Comparison of ENCODE assay signal across 14 mouse cellular contexts in the genomic region with DNA sequence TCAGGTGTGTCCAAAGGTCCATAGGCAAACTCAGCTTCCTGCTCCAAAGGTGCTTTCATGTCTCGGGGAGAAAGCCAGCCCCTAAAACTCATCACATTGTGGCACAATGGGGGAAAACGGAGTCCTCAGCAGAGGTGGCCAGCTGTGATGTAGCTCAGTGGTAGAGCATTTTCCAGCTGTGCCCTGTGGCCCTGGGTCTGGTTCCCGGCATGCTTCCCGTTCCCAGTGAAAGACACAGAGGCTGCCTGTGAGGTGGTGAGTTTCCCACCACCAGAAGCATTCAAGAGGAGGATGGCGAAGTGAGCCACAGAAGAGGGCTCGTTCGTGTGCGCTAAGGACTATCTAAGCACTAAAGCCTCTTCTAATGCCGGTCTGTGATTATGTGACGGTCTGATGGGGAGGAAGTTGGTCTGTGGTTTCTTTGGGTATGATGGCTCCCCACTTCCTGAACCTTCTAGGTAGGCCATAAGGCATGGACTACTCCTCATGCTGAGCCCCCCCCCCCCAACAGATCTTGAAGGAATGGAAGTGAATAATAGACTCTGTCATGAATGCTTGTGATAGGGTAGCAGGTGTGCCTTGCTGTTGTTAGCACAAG. TPM values are rescaled to one million over a fixed set of nuclear protein-coding genes. Genes with fewer than 3 reads are reported as not detected.
DNase-seq lines count a peak whose midpoint lies in the region; ATAC-seq and TF ChIP-seq lines count a peak whose summit lies in the region.
"Had no signal": no experiment of that assay in that cellular context is flagged by ENCODE, and none has a peak within 500 bp of the region (broad histone marks: within the 10 kb centered on the region; RNA-seq: fewer than 3 reads in every experiment).

No protein-coding gene starts in this region.

- in situ Hi-C loops in CH12.LX (cut with MboI; ENCODE audit: low pct_ligation_motif_present, low pct_unique_long_range_greater_than_20kb, low sequenced_read_pairs), result no loop called here

- H3K4me2 ChIP-seq in liver, embryonic 16.5 days (ENCODE audit: low read depth, low read length), result 0 out of 2 replicates have a peak overlapping the region, but pooled peaks have one; percentile 10
- H3K4me2 ChIP-seq in CH12.LX (ENCODE audit: insufficient read depth, low read depth, poor library complexity, severe bottlenecking), result peak overlapping the region; percentile 73
- H3K4me2 ChIP-seq in heart, embryonic 12.5 days, result no peak overlapping the region
- H3K4me2 ChIP-seq: forebrain, embryonic 15.5 days had no signal

- TF ChIP-seq EP300 in CH12.LX (IDR thresholded peaks at IDR 0.05; ENCODE audit: low read length), result no peak

- TF ChIP-seq RAD21 in CH12.LX (IDR thresholded peaks at IDR 0.05; ENCODE audit: low read depth, low read length), result no peak

- peaks cover 21% of the 10 kb centered on the region for H3K4me1 ChIP-seq in liver, embryonic 16.5 days (ENCODE audit: control insufficient read depth, low read depth, low read length)
- H3K4me1 ChIP-seq in CH12.LX (ENCODE audit: control insufficient read depth in 1 of 2, insufficient read depth in 2 of 2), result peaks cover 11 to 41% of the 10 kb centered on the region in 2 experiments
- H3K4me1 ChIP-seq in heart, embryonic 12.5 days (replicated peaks), result peaks cover 24% of the 10 kb centered on the region

- H3K36me3 ChIP-seq in liver, embryonic 16.5 days (ENCODE audit: control insufficient read depth, insufficient read depth), result no peaks in the 10 kb centered on the region
- H3K36me3 ChIP-seq in CH12.LX (replicated peaks in 1 of 2; ENCODE audit: control insufficient read depth in 1 of 2, insufficient read depth in 1 of 2, low read length in 1 of 2), result peaks cover 4 to 20% of the 10 kb centered on the region in 2 experiments
- H3K36me3 ChIP-seq in heart, embryonic 12.5 days, result no peaks in the 10 kb centered on the region
- H3K36me3 ChIP-seq: forebrain, embryonic 15.5 days had no signal

- no peak overlapping the region for H3K9ac ChIP-seq in liver, embryonic 16.5 days (ENCODE audit: low read depth, low read length)
- peak overlapping the region; percentile 59 for H3K9ac ChIP-seq in CH12.LX (ENCODE audit: insufficient read depth, low read depth)
- H3K9ac ChIP-seq in heart, embryonic 12.5 days, result no peak overlapping the region
- H3K9ac ChIP-seq: forebrain, embryonic 15.5 days had no signal

- no peak for DNase-seq in liver
- DNase-seq in CH12.LX (ENCODE audit: extremely low read depth), result peak; percentile 37
- peak; percentile 34 to 37 for DNase-seq in natural killer cell, adult 2 months (ENCODE audit: low spot score in 2 of 2)
- no peak for DNase-seq in cerebellum, adult 9-11 months
- DNase-seq in c-Kit-positive CD71-positive TER-119-positive erythroid progenitor cells, embryonic 14.5 days (ENCODE audit: low spot score), result no peak
- DNase-seq: gastrocnemius, postnatal 36 days; kidney, adult 11 months; left cerebral cortex, postnatal 4 days; thymus, adult 2 months had no signal

- 0 out of 2 replicates have a peak overlapping the region, but pooled peaks have one; percentile 4 for H3K4me3 ChIP-seq in liver, embryonic 16.5 days (ENCODE audit: low read depth, low read length)
- peak overlapping the region; percentile 51 to 75 (median 63) for H3K4me3 ChIP-seq in CH12.LX (replicated peaks in 1 of 3; ENCODE audit: low read depth in 2 of 3, low read length in 2 of 3, poor library complexity in 1 of 3)
- H3K4me3 ChIP-seq in heart, embryonic 12.5 days, result no peak overlapping the region
- H3K4me3 ChIP-seq: forebrain, embryonic 15.5 days had no signal

- dilution Hi-C loops in CH12.LX (cut with MboI; ENCODE audit: extremely low pct_ligation_motif_present, extremely low pct_unique_long_range_greater_than_20kb, low sequenced_read_pairs), result no loop called here

- no peak for ATAC-seq in liver, embryonic 16.5 days (ENCODE audit: low read depth)
- ATAC-seq in granulocyte monocyte progenitor cell, adult 5-6 weeks (replicated peaks; ENCODE audit: poor library complexity, severe bottlenecking), result peak; percentile 40
- ATAC-seq in heart, embryonic 12.5 days (ENCODE audit: insufficient number of reproducible peaks, low FRiP score), result no peak
- ATAC-seq: forebrain, embryonic 15.5 days had no signal

- 37% methylated on average over 10 of the region's 10 CpGs for WGBS in liver, embryonic 16.5 days (ENCODE audit: insufficient replicate concordance)
- WGBS in heart, embryonic 12.5 days, result 80% methylated on average over 10 of the region's 10 CpGs

- H3K79me2 ChIP-seq in CH12.LX (replicated peaks; ENCODE audit: control insufficient read depth, extremely low read depth, insufficient read depth, poor library complexity, severe bottlenecking), result peaks cover 14% of the 10 kb centered on the region

- no peak for TF ChIP-seq CTCF in CH12.LX (conservative IDR thresholded peaks at IDR 0.05 in 1 of 2, IDR thresholded peaks at IDR 0.05 in 1 of 2; ENCODE audit: low read depth in 2 of 2, low read length in 2 of 2)

- TF ChIP-seq POLR2A in CH12.LX (IDR thresholded peaks at IDR 0.05; ENCODE audit: low read depth, low read length), result no peak

- H3K27ac ChIP-seq in liver, embryonic 16.5 days (ENCODE audit: low read length), result no peak overlapping the region
- H3K27ac ChIP-seq in CH12.LX (ENCODE audit: insufficient read depth, low read depth), result peak overlapping the region; percentile 60
- H3K27ac ChIP-seq in heart, embryonic 12.5 days (ENCODE audit: poor library complexity, severe bottlenecking), result no peak overlapping the region

- H3K9me3 ChIP-seq in liver, embryonic 16.5 days (replicated peaks; ENCODE audit: control insufficient read depth, low read length), result no peaks in the 10 kb centered on the region; the same call in 1 of the 2 replicates
- H3K9me3 ChIP-seq in CH12.LX (replicated peaks; ENCODE audit: low read length), result peaks cover 3% of the 10 kb centered on the region
- no peaks in the 10 kb centered on the region; the same call in 1 of the 2 replicates for H3K9me3 ChIP-seq in heart, embryonic 12.5 days (replicated peaks)
- H3K9me3 ChIP-seq: forebrain, embryonic 15.5 days had no signal

- H3K27me3 ChIP-seq in liver, embryonic 16.5 days (ENCODE audit: control insufficient read depth, insufficient read depth, low read depth, low read length), result no peaks in the 10 kb centered on the region
- no peaks in the 10 kb centered on the region for H3K27me3 ChIP-seq in CH12.LX (replicated peaks)
- H3K27me3 ChIP-seq in heart, embryonic 12.5 days (replicated peaks), result no peaks in the 10 kb centered on the region
- H3K27me3 ChIP-seq: forebrain, embryonic 15.5 days had no signal

TF ChIP-seq in CH12.LX, 34 proteins besides CTCF, POLR2A, EP300 and RAD21:
- TF ChIP-seq KAT2A (IDR thresholded peaks at IDR 0.05; ENCODE audit: insufficient replicate concordance, low read length) (no peak), MAFK (IDR thresholded peaks at IDR 0.05; ENCODE audit: insufficient replicate concordance, low read length) (no peak), NRF1 (IDR thresholded peaks at IDR 0.05; ENCODE audit: low read depth, low read length) (no peak), ETS1 (conservative IDR thresholded peaks at IDR 0.05; ENCODE audit: low read depth, low read length) (no peak), MYC (IDR thresholded peaks at IDR 0.05; ENCODE audit: low read depth, low read length) (0 out of 2 replicates have a peak, but pooled peaks have one; percentile 12), POLR2AphosphoS2 (IDR thresholded peaks at IDR 0.05; ENCODE audit: low read depth, low read length) (no peak), SIN3A (IDR thresholded peaks at IDR 0.05; ENCODE audit: low read length) (peak; percentile 59), USF1 (IDR thresholded peaks at IDR 0.05; ENCODE audit: low read depth, low read length) (no peak), ZMIZ1 (IDR thresholded peaks at IDR 0.05; ENCODE audit: low read depth, low read length) (no peak), RCOR1 (conservative IDR thresholded peaks at IDR 0.05; ENCODE audit: low read depth, low read length) (no peak)

RNA-seq across cellular contexts. Expression of gene Capg, which starts 6.4 kb away (rescaled TPM):
- polyA plus RNA-seq in liver, embryonic 16.5 days (2015; fragmentation: Nextera tagmentation; extraction: Ambion mirVana), result 18.8 and 20.3 TPM in 2 replicates
- 211 and 264 TPM in 2 replicates for total RNA-seq in CH12.LX (2012; rRNA removed)
- 174 and 175 TPM in 2 replicates for total RNA-seq in CH12.LX (2014; rRNA removed)
- polyA plus RNA-seq in CH12.LX (2012; ENCODE audit: insufficient read length, low read depth), result 196 and 201 TPM in 2 replicates
- 32.4 and 69.3 TPM in 2 replicates for total RNA-seq in granulocyte monocyte progenitor cell, adult 5-6 weeks (2014; fragmentation: Nextera tagmentation)
- total RNA-seq in granulocyte monocyte progenitor cell, adult 5-6 weeks (2017), result 52.4 and 56.6 TPM in 2 replicates
- 22.5 and 24.7 TPM in 2 replicates for polyA plus RNA-seq in heart, embryonic 12.5 days (2016; fragmentation: Nextera tagmentation; extraction: Ambion mirVana)

RNA-seq across cellular contexts. Expression of gene Sh2d6, which starts 29.1 kb away (rescaled TPM):
- not detected in 2 replicates for polyA plus RNA-seq in liver, embryonic 16.5 days (2015; fragmentation: Nextera tagmentation; extraction: Ambion mirVana)
- 0.50 and 1.7 TPM in 2 replicates for total RNA-seq in CH12.LX (2012; rRNA removed)
- total RNA-seq in CH12.LX (2014; rRNA removed), result 0.78 and 1.1 TPM in 2 replicates
- 4.3 and 4.9 TPM in 2 replicates for polyA plus RNA-seq in CH12.LX (2012; ENCODE audit: insufficient read length, low read depth)
- not detected in 2 replicates for total RNA-seq in granulocyte monocyte progenitor cell, adult 5-6 weeks (2014; fragmentation: Nextera tagmentation)
- total RNA-seq in granulocyte monocyte progenitor cell, adult 5-6 weeks (2017), result 0.26 and 0.62 TPM in 2 replicates
- not detected in 2 replicates for polyA plus RNA-seq in heart, embryonic 12.5 days (2016; fragmentation: Nextera tagmentation; extraction: Ambion mirVana)
- total RNA-seq: heart, postnatal 25 days had no signal

RNA-seq across cellular contexts. Expression of gene Elmod3, which starts 47.6 kb away (rescaled TPM):
- polyA plus RNA-seq in liver, embryonic 16.5 days (2015; fragmentation: Nextera tagmentation; extraction: Ambion mirVana), result 4.5 and 4.7 TPM in 2 replicates
- total RNA-seq in CH12.LX (2012; rRNA removed) (4.7 and 7.1 TPM in 2 replicates), CH12.LX (2014; rRNA removed) (4.0 and 4.2 TPM in 2 replicates)
- polyA plus RNA-seq in CH12.LX (2012; ENCODE audit: insufficient read length, low read depth), result 9.0 TPM in 2 replicates
- total RNA-seq in granulocyte monocyte progenitor cell, adult 5-6 weeks (2014; fragmentation: Nextera tagmentation), result 12.6 and 14.0 TPM in 2 replicates
- 7.4 and 16.3 TPM in 2 replicates for total RNA-seq in granulocyte monocyte progenitor cell, adult 5-6 weeks (2017)
- 12.6 and 13.2 TPM in 2 replicates for polyA plus RNA-seq in heart, embryonic 12.5 days (2016; fragmentation: Nextera tagmentation; extraction: Ambion mirVana)

RNA-seq across cellular contexts. Expression of gene Retsat, which starts 47.7 kb away (rescaled TPM):
- polyA plus RNA-seq in liver, embryonic 16.5 days (2015; fragmentation: Nextera tagmentation; extraction: Ambion mirVana), result 17.6 and 21.5 TPM in 2 replicates
- total RNA-seq in CH12.LX (2012; rRNA removed) (12.5 and 15.6 TPM in 2 replicates), CH12.LX (2014; rRNA removed) (14.0 and 15.5 TPM in 2 replicates)
- polyA plus RNA-seq in CH12.LX (2012; ENCODE audit: insufficient read length, low read depth), result 27.7 and 28.6 TPM in 2 replicates
- 17.7 and 20.8 TPM in 2 replicates for total RNA-seq in granulocyte monocyte progenitor cell, adult 5-6 weeks (2014; fragmentation: Nextera tagmentation)
- 28.0 and 32.0 TPM in 2 replicates for total RNA-seq in granulocyte monocyte progenitor cell, adult 5-6 weeks (2017)
- 13.8 and 16.0 TPM in 2 replicates for polyA plus RNA-seq in heart, embryonic 12.5 days (2016; fragmentation: Nextera tagmentation; extraction: Ambion mirVana)

Comparison
In these comparisons a context has a peak if more than half of its experiments do, and no peak if none do; other contexts are left out.
1. DNase-seq: peak in CH12.LX (single experiment) and natural killer cell, adult 2 months (2 of 2); none in liver (single experiment), cerebellum, adult 9-11 months (single experiment) and c-Kit-positive CD71-positive TER-119-positive erythroid progenitor cells, embryonic 14.5 days (single experiment).